Mouse (Mus musculus) naive thymus-derived CD4-positive, alpha-beta T cell, adult 2 months (primary cell): ENCODE data around the gene Galp.
"Not testable (repeated sequence)": the region's sequence is repeated elsewhere in the genome, so short reads cannot be mapped to it uniquely, and the experiment has no call there.

Experiments used
- DNase-seq: peaks from one replicate; pipeline ENCODE4 v3.0.0-alpha.2; 2011; ENCODE audit warnings: low read depth

Gene Galp

GRCm38 (mm10) chr7:6179013-6179412 lies 17.9 kb upstream of the Galp start:
- no peak for DNase-seq

GRCm38 (mm10) chr7:6182882-6183281 lies 14.0 kb upstream of the Galp start:
- no peak for DNase-seq

- no peak for DNase-seq
Measured at GRCm38 (mm10) chr7:6183802-6184201, 13.1 kb upstream of the Galp start.

GRCm38 (mm10) chr7:6184521-6184920 lies 12.4 kb upstream of the Galp start:
- DNase-seq = no peak

- no peak for DNase-seq
Measured at GRCm38 (mm10) chr7:6185391-6185790, 11.5 kb upstream of the Galp start.

GRCm38 (mm10) chr7:6186176-6186575 lies 10.7 kb upstream of the Galp start:
- no peak for DNase-seq

DNA sequence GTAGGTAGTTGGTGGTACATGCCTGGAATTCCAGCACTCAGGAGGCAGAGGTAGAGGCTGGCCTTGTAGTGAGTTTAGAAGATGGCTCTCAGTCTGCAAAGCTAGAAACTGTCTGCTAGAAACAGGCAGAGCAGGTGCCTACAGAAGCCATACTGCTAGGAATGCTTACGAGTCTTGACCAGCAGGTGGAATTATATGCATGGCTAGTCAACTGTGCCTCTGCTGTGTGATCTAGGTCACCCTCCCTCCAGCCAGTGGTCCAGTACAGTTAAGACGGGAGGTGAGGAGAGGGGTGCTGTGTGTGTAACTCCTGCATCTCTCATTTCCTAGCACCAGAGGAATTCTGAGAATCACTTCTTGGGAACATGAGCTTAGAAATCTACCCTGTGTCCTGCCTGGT lies 10.1 kb upstream of the Galp start:
- DNase-seq = no peak

- no peak for DNase-seq
Measured at GRCm38 (mm10) chr7:6189542-6189941, 7.3 kb upstream of the Galp start.

- peak; percentile 87 for DNase-seq
Measured at GRCm38 (mm10) chr7:6191376-6191775, 5.5 kb upstream of the Galp start.

GRCm38 (mm10) chr7:6194129-6194528 lies 2.8 kb upstream of the Galp start:
- DNase-seq = peak; percentile 75

DNA sequence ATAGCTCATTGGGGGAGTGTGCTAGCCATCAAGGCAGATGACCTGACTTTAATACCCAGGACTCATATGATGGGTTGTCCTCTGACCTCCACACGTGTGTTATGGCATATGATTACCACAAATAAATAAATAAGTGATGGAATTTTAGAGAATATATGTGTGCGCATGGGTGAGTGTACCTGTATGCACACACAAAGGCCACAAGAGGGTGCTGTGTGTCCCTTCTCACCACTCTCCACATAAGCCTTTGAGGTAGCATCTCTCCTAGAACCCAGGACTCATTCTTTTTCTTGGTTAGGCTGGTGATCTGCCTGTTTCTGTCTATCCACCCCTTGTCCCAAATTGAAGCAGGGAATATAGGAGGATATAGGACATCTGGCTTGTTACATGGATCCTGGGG lies 1.1 kb upstream of the Galp start:
- no peak for DNase-seq

DNA sequence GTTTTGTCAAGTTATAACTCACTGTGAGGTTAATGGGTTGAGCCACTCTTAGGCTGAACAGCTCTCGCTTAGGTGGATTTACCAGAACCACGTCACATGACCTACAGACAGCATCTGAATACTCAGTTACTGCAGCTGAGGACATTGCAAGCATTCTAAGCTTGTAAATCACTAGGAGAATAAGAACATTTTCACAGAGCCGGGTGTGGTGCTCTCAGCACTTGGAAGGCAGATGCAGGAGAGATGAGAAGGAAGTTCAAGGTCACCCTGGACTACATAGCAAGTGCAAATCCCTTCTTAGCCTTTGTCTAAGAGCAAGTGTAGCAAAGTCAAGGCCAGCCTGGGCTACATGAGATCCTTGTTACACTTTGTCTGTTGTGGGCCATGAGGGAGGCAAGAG lies 7.3 kb downstream of the Galp start:
- no peak for DNase-seq

- peak; percentile 40 for DNase-seq
Measured at GRCm38 (mm10) chr7:6213144-6213543, 16.3 kb downstream of the Galp start.

DNA sequence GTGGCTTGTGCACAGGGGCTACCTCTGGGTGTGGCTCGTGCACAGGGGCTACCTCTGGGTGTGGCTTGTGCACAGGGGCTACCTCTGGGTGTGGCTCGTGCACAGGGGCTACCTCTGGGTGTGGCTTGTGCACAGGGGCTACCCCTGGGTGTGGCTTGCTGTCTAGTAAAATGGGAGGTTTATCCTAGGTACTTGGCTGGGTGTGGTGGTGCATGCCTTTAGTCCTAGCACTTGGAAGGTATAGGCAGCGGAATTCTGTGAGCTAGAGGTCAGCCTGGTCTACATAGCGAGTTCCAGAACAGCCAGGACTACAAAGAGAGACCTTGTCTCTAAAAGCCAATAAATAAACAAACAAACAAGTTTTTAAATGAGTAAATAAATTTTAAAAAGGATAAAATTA lies 17.8 kb downstream of the Galp start:
- not testable (repeated sequence) for DNase-seq

- DNase-seq = no peak
Measured at GRCm38 (mm10) chr7:6220147-6220546, 23.3 kb downstream of the Galp start.

DNA sequence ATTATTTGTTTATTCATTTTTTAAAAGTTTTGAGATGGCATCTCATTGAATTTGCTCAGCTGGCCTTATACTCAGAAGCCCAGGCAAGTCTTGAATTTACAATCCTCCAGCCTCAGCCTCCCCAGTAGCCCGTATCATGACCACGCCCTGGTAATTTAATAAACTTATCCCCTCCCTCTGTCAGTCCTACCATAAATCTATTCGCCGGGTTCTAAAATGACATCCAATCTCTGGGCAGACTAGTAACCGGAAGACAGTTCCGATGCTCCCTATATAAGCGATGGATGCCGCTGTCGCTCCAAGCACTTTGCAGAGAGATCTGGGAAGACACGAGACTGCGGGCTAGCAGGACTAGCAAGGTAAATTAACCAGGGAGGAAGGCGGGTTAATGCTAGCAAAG lies 25.1 kb downstream of the Galp start, which contains the start of gene Zscan5b:
TSS of gene Zscan5b (plus strand) at position 301 of the 400 bp plus-strand sequence.
- no peak for DNase-seq

DNA sequence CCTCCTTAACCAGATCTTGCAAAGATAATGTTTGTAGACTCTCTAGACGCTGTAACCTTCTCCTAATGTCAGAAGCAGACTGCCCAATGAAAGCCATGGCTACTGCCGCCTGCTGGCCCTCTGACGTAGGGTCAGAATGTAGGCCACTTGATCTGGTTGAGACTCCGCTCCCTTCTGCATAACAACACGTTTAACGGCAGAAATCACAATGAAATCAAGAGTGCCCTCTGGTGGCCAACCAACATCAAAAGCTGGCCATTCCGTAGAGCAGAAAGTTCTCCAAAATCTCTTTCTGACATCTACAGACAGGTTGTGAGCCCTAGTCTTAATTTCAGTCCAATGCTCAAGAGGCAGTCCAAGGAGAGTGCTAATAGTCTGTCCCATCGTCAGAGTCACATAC lies 31.6 kb downstream of the Galp start:
- DNase-seq = not testable (repeated sequence)

DNA sequence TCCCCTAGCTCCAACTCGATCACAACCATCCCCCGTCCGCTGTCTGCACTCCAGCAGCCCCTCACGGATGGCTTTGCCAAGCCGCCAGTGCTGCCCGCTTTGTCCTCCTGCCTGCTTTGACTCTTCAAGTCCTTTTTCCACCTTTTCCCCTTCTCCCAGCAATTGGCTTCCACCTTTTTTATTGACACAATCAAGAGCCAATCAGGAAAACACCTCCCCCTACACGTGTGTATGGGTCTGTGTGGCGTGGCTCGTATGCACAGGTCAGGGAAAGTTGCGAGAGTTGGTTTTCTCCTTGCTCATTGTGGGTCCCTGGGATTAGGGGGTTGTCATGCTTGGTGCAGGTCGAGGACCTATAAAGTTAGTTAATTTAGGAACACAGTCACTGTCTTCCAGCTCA lies 42.9 kb downstream of the Galp start:
- no peak for DNase-seq

DNA sequence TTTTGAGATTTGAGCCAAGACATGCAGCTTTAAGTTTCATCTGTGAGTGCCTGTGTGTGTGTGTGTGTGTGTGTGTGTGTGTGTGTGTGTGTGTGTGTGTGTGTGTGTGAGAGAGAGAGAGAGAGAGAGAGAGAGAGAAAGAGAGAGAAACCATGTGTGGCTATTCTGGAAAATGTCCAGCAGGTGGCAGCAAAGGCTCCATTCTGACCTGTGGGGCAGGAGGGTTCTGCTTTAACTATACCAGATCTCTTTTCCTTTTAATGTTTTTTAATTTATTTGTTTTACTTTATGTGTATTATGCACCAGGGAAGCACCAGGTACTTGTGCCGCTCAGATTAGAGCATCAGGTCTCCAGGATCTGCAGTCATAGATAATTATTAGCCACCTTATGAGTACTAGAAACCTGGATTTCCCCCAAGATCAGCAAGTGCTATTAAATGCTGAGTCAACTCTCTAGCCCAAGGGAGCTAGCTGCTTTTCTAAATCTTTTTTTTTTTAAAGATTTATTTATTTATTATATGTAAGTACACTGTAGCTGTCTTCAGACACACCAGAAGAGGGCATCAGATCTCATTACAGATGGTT lies 44.0 kb downstream of the Galp start:
- DNase-seq = peak; percentile 73

DNA sequence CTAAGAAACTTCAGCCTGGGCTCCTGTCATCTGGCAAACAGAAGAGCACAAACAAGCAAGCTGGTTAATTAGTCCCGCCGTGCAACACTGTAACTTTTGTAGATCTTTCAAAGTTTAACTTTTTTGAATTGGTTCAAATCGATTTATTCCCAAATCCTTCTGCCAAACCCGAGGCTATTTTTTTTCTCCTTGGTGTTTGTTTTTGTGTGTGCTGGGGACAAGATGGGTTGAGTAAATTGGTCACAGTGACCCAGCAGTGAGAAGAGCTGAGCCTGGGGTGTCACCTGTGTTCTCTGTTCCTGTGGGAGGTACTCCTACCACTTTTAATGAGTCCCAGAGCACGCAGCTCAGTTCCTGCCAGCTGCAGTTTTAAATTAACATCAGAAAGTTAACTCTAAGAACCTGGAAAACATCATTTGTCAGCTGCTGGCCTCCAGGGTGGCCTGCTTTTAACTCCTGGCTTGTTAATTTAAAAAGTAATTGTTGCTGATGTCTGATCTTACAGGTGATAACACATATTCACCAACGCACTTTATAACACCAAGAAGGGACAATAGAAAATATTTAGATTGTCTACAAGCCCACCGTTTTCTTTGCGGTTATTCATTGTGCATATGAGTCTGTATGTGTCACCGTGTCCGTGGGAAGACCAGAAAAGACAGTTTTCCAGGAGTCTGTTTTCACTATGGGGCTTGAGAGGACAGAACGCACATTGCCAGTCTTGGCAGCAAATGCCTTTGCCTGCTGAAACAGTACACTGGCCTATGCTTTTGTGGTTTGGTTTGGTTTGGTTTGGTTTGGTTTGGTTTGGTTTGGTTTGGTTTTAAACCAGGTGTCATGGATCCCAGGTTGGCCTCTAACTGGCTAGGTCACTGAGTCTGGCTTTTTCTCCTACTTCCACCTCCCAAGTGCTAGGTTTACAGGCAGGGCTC lies 47.7 kb downstream of the Galp start:
- DNase-seq = no peak

DNA sequence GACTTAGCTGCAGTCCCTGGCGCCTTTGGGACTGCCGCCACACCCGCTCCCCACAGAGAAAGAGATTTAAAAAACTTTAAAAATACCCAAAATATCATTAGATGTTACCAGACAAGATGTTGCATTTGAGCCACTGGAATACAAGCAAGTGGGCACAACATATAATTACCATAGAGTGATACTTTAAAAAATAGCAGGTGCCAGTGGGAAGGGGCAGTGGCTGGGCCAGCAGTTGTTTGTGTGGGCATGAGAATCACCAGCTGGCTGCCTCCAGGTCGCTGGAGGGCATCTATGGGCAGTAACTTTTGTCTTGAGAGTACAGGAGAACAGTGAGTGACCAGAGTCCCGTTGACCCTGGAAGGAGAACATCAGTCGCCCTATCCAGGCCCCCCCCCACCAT lies 55.5 kb downstream of the Galp start, which contains the start of gene Epp13:
TSS of gene Epp13 (plus strand) at position 301 of the 400 bp plus-strand sequence.
- DNase-seq = no peak

DNA sequence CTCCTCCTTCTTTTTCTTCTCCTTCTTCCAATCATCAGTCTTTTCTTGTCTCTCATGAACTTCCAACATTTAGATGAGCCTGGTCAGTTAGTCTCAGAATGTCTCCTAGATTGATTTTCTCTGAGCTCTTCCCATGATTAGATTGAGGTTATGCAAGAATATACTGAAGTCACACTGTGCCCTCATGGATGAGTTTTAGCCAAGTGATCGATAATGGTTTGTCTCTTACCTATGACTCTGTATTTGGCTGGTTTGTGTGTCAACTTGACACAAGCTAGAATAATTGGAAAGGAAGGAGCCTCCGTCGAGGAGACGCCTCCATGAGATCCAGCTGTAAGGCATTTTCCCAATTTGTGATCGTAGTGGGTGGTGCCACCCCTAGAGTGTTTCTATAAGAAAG lies 57.6 kb downstream of the Galp start:
- DNase-seq = no peak

DNA sequence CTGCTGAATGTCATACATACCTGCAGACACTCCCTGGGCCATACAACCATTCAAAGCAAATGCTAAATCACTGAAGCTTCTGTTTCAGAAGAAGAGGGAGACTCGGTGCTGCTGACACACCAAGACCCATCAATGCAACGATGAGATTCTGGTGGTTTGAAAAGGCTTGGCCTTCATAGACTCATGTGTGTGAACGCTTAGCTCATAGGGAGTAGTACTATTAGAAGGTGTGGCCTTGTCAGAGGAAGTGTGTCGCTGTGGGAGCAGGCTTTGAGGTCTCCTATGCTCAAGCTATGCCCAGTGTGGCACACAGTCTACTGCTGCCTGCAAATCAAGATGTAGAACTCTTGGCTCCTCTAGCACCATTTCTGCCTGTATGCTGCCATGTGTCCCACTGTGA lies 60.5 kb downstream of the Galp start:
- no peak for DNase-seq
